Mouse (Mus musculus): ENCODE measurements around the gene Raver2.

- no peak for TF ChIP-seq CTCF (IDR thresholded peaks at IDR 0.05; ENCODE audit: borderline replicate concordance, insufficient read depth, low read depth, low read length)
- TF ChIP-seq POLR2A (IDR thresholded peaks at IDR 0.05; ENCODE audit: borderline replicate concordance, insufficient read depth, low read length): no peak
Observed at GRCm38 (mm10) chr4:101082176-101082888, 13.5 kb downstream of the Raver2 start.
